Mouse (Mus musculus): ENCODE results near the gene Rdh16f2. TPM values are rescaled to one million over a fixed set of nuclear protein-coding genes. Genes with fewer than 3 reads are reported as not detected.

Gene Rdh16f2
- total RNA-seq, 2 experiments from 2014 or later, result not detected

Other genes with a start within 250 kb of the Rdh16f2 start
- 85.5 and 104 TPM in 2 replicates for gene Lrp1, start 245.3 kb upstream of the Rdh16f2 start, total RNA-seq (2015)
- gene Lrp1, start 245.3 kb upstream of the Rdh16f2 start, total RNA-seq (2017), result 62.4 and 72.2 TPM in 2 replicates
- 82.5 and 89.6 TPM in 2 replicates for gene Stat6, start 223.5 kb upstream of the Rdh16f2 start, total RNA-seq (2015)
- 120 and 128 TPM in 2 replicates for gene Stat6, start 223.5 kb upstream of the Rdh16f2 start, total RNA-seq (2017)
- gene Nemp1, start 199.6 kb upstream of the Rdh16f2 start, total RNA-seq (2015), result 15.2 and 18.4 TPM in 2 replicates
- gene Nemp1, start 199.6 kb upstream of the Rdh16f2 start, total RNA-seq (2017), result 17.0 and 17.5 TPM in 2 replicates
- gene Nab2, start 197.9 kb upstream of the Rdh16f2 start, total RNA-seq (2015), result 2.0 and 2.6 TPM in 2 replicates
- gene Nab2, start 197.9 kb upstream of the Rdh16f2 start, total RNA-seq (2017), result 2.3 and 2.4 TPM in 2 replicates
- 0.16 TPM in 1 of 2 replicates, not detected in the other for gene Myo1a, start 161.3 kb upstream of the Rdh16f2 start, total RNA-seq (2015)
- gene Myo1a, start 161.3 kb upstream of the Rdh16f2 start, total RNA-seq (2017), result 0.20 TPM in 1 of 2 replicates, not detected in the other
- 1.1 and 1.8 TPM in 2 replicates for gene Tac2, start 142.0 kb upstream of the Rdh16f2 start, total RNA-seq (2015)
- 0.37 and 0.51 TPM in 2 replicates for gene Tac2, start 142.0 kb upstream of the Rdh16f2 start, total RNA-seq (2017)
- 3.3 and 5.1 TPM in 2 replicates for gene Zbtb39, start 126.9 kb upstream of the Rdh16f2 start, total RNA-seq (2015)
- gene Zbtb39, start 126.9 kb upstream of the Rdh16f2 start, total RNA-seq (2017), result 3.2 and 4.3 TPM in 2 replicates
- gene Gpr182, start 114.7 kb upstream of the Rdh16f2 start, total RNA-seq (2015), result not detected in 2 replicates
- 0.11 TPM in 1 of 2 replicates, not detected in the other for gene Gpr182, start 114.7 kb upstream of the Rdh16f2 start, total RNA-seq (2017)
- gene Rdh1, start 106.8 kb upstream of the Rdh16f2 start, total RNA-seq (2015), result not detected in 2 replicates
- not detected in 2 replicates for gene Rdh1, start 106.8 kb upstream of the Rdh16f2 start, total RNA-seq (2017)
- not detected in 2 replicates for gene Rdh16f1, start 106.7 kb upstream of the Rdh16f2 start, total RNA-seq (2015)
- gene Rdh16f1, start 106.7 kb upstream of the Rdh16f2 start, total RNA-seq (2017), result not detected in 2 replicates
- not detected in 2 replicates for gene Rdh9, start 90.1 kb upstream of the Rdh16f2 start, total RNA-seq (2015)
- gene Rdh9, start 90.1 kb upstream of the Rdh16f2 start, total RNA-seq (2017), result not detected in 2 replicates
- gene Rdh16, start 65.3 kb upstream of the Rdh16f2 start, total RNA-seq (2015), result not detected in 2 replicates
- not detected in 2 replicates for gene Rdh16, start 65.3 kb upstream of the Rdh16f2 start, total RNA-seq (2017)
- gene Rdh19, start 16.5 kb upstream of the Rdh16f2 start, total RNA-seq (2015), result not detected in 2 replicates
- not detected in 2 replicates for gene Rdh19, start 16.5 kb upstream of the Rdh16f2 start, total RNA-seq (2017)
- not detected in 2 replicates for gene Rdh7, start 22.3 kb downstream of the Rdh16f2 start, total RNA-seq (2015)
- not detected in 2 replicates for gene Rdh7, start 22.3 kb downstream of the Rdh16f2 start, total RNA-seq (2017)
- gene Sdr9c7, start 32.0 kb downstream of the Rdh16f2 start, total RNA-seq (2015), result not detected in 2 replicates
- gene Sdr9c7, start 32.0 kb downstream of the Rdh16f2 start, total RNA-seq (2017), result not detected in 2 replicates
- gene Hsd17b6, start 141.1 kb downstream of the Rdh16f2 start, total RNA-seq (2015), result not detected in 2 replicates
- not detected in 2 replicates for gene Hsd17b6, start 141.1 kb downstream of the Rdh16f2 start, total RNA-seq (2017)
- gene Prim1, start 148.7 kb downstream of the Rdh16f2 start, total RNA-seq (2015), result 70.7 and 76.4 TPM in 2 replicates
- 66.4 and 66.8 TPM in 2 replicates for gene Prim1, start 148.7 kb downstream of the Rdh16f2 start, total RNA-seq (2017)
- gene Naca, start 169.1 kb downstream of the Rdh16f2 start, total RNA-seq (2015), result 699 and 796 TPM in 2 replicates
- 1,510 and 1,709 TPM in 2 replicates for gene Naca, start 169.1 kb downstream of the Rdh16f2 start, total RNA-seq (2017)
- gene Ptges3, start 192.5 kb downstream of the Rdh16f2 start, total RNA-seq (2015), result 118 and 120 TPM in 2 replicates
- 140 and 162 TPM in 2 replicates for gene Ptges3, start 192.5 kb downstream of the Rdh16f2 start, total RNA-seq (2017)
- gene Atp5b, start 216.8 kb downstream of the Rdh16f2 start, total RNA-seq (2015), result 902 and 936 TPM in 2 replicates
- 1,533 and 1,600 TPM in 2 replicates for gene Atp5b, start 216.8 kb downstream of the Rdh16f2 start, total RNA-seq (2017)
- gene Baz2a, start 225.1 kb downstream of the Rdh16f2 start, total RNA-seq (2015), result 51.3 and 53.5 TPM in 2 replicates
- gene Baz2a, start 225.1 kb downstream of the Rdh16f2 start, total RNA-seq (2017), result 21.3 and 27.4 TPM in 2 replicates